Mouse (Mus musculus) T-helper 1 cell (primary cell): ENCODE data around the gene 4921517D22Rik.
"Not testable (repeated sequence)": the region's sequence is repeated elsewhere in the genome, so short reads cannot be mapped to it uniquely, and the experiment has no call there.

Source experiments
- in situ Hi-C: fragments of 300-600 bp; cut with MboI, MseI; formaldehyde crosslinking; loops from one replicate; pipeline ENCODE4 v1.15.1; 2025; ENCODE audit warnings: high pct_unique_total_duplicates

4921517D22Rik gene

DNA sequence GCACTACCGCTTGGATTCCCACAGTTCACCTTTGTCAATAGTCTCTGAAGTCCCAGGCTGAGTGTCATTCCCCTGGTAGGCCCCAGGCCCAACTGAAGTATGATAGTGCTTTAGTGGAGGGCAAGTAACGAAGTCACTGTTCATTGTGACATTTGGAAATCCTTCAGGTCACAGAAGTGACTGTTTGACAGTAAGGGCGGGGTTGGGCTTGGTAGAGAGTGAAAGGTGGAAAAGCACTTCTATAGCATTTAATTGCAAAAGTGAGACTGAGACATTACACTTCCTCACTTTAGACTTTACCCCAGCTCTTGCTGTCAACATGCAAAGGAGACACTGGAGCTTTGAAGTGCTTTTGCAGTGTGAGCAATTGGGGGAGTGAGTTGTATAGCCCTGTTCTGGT lies at the start of gene 4921517D22Rik:
4921517D22Rik (minus strand) TSS at position 101 of the 400 bp plus-strand sequence.
- in situ Hi-C loops, result no loop called here

GRCm38 (mm10) chr13:59741697-59742096 lies 47.8 kb upstream of the 4921517D22Rik start:
- in situ Hi-C loops, result no loop called here

- in situ Hi-C loops, result no loop called here
Measured at GRCm38 (mm10) chr13:59741096-59741495, 47.2 kb upstream of the 4921517D22Rik start.

DNA sequence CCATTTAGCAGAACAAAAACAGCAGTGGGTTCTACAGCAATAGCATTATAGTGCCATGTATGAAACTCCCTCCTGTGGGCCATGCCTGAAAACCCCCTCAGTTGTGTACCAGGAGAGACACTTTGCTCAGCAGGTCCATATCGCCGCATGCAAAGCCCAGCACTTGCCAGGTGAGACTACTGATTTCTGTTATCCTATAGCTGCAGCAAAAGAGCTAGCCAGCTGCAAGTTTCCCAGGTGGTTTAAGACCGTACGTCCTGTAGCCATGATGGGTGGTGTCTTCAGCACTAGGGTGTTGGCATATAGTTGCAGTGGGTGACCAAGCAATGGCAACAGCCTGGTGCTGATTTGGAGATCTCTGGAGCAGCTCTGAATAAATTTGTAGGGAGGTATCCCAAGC lies 45.5 kb upstream of the 4921517D22Rik start:
- in situ Hi-C loops, result no loop called here

DNA sequence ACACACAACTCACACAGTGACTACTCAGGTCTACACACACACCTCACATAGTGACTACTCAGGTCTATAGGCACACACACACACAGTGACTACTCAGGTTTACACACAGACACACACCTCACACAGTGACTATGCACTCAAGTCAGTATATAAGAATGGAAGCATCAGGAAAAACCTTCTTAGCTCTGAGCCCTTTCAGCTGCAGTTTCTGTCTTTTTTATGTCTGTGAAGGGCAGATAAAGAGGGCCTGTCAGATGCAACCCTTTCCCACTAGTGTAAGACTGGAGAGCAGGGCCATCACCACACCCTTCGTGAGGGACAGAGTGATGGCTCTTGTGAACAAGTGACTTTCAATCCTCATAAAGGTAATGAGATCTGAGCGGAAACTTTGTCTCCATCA lies 44.5 kb upstream of the 4921517D22Rik start:
- in situ Hi-C loops, result no loop called here

- in situ Hi-C loops, result no loop called here
Measured at GRCm38 (mm10) chr13:59735190-59735589, 41.3 kb upstream of the 4921517D22Rik start.

GRCm38 (mm10) chr13:59734347-59734746 lies 40.4 kb upstream of the 4921517D22Rik start:
- in situ Hi-C loops, result not testable (repeated sequence)

- in situ Hi-C loops, result no loop called here
Measured at GRCm38 (mm10) chr13:59733936-59734335, 40.0 kb upstream of the 4921517D22Rik start.

DNA sequence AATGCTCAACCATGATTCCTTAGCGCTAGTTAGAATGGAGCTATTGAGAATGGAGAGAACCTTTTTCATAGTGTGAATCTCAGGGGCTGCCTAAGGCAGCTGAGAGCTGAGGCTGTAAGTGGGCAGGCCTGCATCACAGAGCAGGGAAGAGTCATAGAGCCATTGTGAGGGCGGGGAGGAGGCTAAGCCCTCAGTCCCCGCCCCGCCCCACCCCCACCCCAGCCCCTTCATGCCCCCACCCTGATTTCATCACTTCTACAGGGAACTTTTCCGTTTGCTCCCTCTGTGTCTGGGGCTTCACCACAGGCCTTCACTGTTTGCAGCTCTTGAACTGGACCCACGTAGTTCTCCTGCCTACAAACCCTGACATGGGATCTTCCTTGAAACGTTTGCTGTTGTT lies 37.7 kb upstream of the 4921517D22Rik start, which contains the start of gene Spata31d1d:
Spata31d1d (minus strand) TSS at position 101 of the 400 bp plus-strand sequence.
- in situ Hi-C loops, result no loop called here

GRCm38 (mm10) chr13:59728378-59729093 lies 34.6 kb upstream of the 4921517D22Rik start:
- in situ Hi-C loops, result loop anchor here (5.0 to 10.0 kb wide), 2 partner anchors 151 to 294 kb away; no protein-coding TSS in a partner anchor

DNA sequence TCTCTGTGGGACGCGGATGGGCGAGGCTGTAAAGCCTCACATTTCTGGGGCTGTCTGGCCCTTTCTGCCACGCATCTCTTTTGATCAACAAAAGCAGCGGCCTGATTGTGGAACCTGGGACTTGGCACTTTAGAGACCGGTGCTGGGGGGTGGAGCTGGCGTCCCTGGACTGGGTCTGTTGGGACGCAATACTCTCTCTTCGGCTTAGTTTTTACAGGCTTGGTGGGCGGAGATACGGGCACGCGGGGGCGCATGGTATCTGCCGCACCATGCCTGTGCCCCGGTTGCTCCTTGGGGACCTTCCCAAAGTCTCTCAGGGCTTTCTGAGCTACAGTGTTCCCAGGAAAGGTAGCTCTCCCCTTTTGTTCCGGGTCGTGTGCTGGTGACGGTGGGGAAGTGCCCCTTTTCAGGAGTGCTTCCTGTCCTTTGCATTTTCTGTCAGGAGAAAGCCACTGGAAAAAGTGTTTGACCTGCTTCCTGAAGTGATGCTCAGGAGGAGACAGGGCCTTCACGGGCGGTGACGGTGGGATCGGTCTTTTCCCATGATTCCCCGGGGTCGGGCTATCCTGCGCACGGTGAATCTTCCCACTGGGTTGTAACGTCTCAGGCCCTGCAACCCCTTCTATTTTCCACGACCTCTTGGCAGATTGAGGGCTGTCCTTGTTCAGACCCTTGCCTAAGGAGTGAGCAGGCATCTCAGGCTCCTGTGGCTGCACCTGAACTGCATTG lies 32.4 kb upstream of the 4921517D22Rik start:
- in situ Hi-C loops, result loop anchor here (5.0 to 10.0 kb wide), 2 partner anchors 149 to 292 kb away; no protein-coding TSS in a partner anchor

DNA sequence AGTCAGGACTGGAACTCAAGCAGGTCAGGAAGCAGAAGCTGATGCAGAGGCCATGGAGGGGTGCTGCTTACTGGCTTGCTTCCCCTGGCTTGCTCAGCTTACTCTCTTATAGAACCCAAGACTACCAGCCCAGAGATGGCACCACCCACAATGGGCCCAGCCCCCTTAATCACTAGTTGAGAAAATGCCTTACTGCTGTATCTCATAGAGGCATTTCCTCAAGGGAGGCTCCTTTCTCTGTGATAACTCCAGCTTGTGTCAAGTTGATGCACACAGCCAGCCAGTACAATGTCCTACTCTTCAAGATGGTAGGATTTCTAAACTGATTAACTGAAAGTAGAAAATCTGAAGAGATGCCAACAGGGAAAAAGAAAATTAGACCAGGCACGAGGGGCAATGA lies 28.2 kb upstream of the 4921517D22Rik start:
- in situ Hi-C loops, result loop anchor here (10.0 kb wide), 1 partner anchor 287 kb away; no protein-coding TSS in a partner anchor

- in situ Hi-C loops, result no loop called here
Measured at GRCm38 (mm10) chr13:59719475-59719874, 25.6 kb upstream of the 4921517D22Rik start.

DNA sequence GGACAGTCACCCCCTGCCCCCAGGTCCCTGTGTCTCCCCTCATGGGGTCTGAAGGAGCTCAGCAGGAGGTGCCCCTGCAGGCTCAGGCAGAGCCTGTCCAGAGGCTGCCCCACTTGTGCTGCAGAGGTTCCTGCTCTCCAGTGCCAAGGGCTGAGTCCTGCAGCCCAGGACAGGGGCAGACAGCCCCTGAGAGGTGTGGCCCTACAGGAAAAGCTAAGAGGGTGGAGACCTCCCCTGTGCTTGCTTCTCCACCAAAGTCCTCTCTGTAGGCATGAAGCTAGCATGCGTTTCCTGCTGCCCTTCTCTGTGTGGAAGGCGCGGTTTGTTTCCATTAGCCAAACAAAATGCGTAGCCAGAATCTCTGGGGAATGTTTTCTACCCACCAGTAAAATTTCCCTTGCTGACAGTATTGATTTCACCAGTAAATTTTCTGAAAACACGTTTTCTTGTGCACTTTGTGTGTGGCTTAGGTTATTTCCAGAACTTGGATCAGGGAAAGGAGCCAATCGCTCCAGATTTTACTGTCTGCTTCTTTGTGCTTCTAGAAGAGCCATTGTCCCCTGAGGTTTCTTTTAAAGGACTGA lies 25.0 kb upstream of the 4921517D22Rik start:
- in situ Hi-C loops, result not testable (repeated sequence)

DNA sequence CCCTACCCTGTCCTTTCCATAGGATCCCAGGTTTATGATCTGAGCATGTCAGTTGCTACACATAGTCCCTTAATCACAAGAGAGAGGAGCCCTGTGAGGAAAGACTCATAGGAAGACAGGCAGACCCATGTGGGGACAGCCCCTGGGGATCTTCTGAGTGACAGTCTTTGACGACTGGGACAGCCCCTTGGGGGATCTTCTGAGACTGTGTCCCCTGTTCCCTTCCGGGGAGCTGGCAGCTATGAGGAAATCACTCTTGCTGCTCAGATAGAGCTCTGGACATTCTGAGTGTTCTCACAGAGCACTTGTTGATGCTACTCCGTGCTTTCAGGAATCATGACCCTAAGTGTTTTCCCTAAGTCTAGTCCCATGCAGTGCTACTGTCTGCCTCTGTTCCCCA lies 19.8 kb upstream of the 4921517D22Rik start:
- in situ Hi-C loops, result no loop called here

DNA sequence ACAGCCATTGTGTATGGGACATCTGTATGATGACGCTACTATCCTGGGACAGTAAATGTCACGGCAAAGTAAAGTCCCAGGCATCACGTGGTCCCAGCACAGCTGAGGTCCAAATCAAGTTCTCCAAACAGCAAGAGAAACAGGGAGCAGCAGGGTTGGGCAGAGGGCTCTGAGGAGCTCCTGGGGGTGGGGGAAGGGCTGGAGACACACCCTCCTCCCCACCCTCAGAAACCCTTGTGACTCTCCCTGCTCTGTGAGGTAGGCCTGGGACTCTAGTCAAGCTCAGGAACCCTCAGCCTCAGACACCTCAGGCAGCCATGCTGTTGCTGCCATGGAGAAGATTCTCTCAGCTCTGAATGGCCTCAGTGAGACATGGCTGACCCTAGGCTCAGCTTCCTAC lies 18.1 kb upstream of the 4921517D22Rik start, which contains the start of gene Spata31d1b:
Spata31d1b (plus strand) TSS at position 301 of the 400 bp plus-strand sequence.
- in situ Hi-C loops, result not testable (repeated sequence)

DNA sequence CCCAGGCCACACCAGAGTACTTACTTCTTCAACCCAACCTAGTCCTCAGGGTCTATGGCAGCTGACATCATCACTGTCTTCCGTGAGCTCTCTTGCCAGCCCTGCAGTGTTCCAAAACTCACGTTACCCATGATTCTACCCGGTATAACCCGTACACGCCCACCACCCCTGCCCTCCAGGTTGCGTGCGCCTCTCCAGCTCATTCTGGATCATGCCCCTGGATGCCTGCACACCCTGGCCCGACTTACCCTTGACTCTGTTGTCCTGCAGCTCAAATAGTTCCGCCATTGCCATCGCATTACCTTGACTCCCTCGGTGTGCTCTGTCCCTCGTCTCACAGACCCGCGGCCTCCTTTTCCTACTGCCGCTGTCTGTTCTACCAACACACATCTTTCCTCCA lies 16.3 kb upstream of the 4921517D22Rik start, which contains the start of gene Spata31d1a:
Spata31d1a (minus strand) TSS at position 101 of the 400 bp plus-strand sequence.
- in situ Hi-C loops, result no loop called here

DNA sequence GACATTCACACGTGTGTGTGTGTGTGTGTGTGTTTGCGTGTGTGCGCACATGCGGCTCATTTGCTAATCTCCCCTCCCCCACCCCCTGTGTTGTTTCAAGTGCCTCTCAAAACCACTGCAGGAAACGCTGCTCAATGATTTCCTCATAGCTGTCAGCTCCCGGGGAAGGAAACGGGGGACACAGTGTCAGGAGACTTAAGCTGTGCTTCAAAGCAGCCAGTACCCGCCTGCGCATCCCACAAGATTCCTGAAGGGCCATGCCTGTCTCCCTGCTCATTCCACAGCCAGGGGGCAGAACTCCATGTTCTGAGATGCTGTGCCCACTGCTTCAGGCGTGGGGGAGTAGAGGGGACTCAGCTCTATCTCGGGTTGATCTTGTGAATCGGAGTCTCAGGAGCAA lies 10.7 kb upstream of the 4921517D22Rik start:
- in situ Hi-C loops, result no loop called here

DNA sequence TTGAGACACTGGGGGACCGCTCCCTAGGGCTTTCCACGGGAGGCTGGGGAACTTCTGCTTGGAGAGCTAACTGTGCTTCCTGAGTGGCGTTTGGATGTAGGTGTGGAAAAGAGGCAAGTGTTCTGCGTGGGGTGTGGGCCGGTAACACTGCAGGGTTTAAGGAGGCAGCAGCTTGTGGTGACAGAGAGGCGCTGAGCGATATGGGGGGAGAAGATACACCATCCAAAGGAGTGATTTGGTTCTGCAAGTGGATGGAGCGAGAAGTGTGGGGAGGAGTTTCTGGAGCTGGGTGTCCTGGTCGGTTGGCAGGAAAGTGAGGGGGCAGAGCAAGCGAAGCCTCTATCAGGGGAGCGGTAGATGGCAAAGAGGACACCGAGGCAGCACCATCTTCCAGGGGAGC lies 9.6 kb upstream of the 4921517D22Rik start:
- in situ Hi-C loops, result no loop called here

GRCm38 (mm10) chr13:59700137-59700536 lies 6.2 kb upstream of the 4921517D22Rik start:
- in situ Hi-C loops, result not testable (repeated sequence)

- in situ Hi-C loops, result no loop called here
Measured at GRCm38 (mm10) chr13:59699131-59699530, 5.2 kb upstream of the 4921517D22Rik start.

- in situ Hi-C loops, result no loop called here
Measured at GRCm38 (mm10) chr13:59695781-59696180, 1.9 kb upstream of the 4921517D22Rik start.
